ENCODE assay signal across 8 mouse cellular contexts in genomic region chr13:25083144-25083572, GRCm38 (mm10). TPM values are rescaled to one million over a fixed set of nuclear protein-coding genes. Genes with fewer than 3 reads are reported as not detected.
DNase-seq lines count a peak whose midpoint lies in the region; ATAC-seq and TF ChIP-seq lines count a peak whose summit lies in the region.

No protein-coding gene starts in this region.

- WGBS in hindbrain, embryonic 11.5 days = 25% methylated on average over 15 of the region's 15 CpGs
- WGBS in hindbrain, embryonic 16.5 days = 33% methylated on average over 15 of the region's 15 CpGs
- WGBS in kidney, adult 2 months = 9% methylated on average over 15 of the region's 15 CpGs
- WGBS in liver, postnatal 0 days (ENCODE audit: insufficient replicate concordance) = 14% methylated on average over 15 of the region's 15 CpGs
- 24% methylated on average over 15 of the region's 15 CpGs for WGBS in forebrain, embryonic 12.5 days

- H3K36me3 ChIP-seq in hindbrain, embryonic 11.5 days (ENCODE audit: control insufficient read depth, insufficient read depth, low read length) = no peaks in the 10 kb centered on the region
- no peaks in the 10 kb centered on the region for H3K36me3 ChIP-seq in hindbrain, embryonic 16.5 days (ENCODE audit: control insufficient read depth, insufficient read depth, low read length)
- no peaks in the 10 kb centered on the region for H3K36me3 ChIP-seq in kidney, adult 2 months (ENCODE audit: control insufficient read depth, insufficient read depth, low read length)
- no peaks in the 10 kb centered on the region for H3K36me3 ChIP-seq in liver, postnatal 0 days (replicated peaks; ENCODE audit: insufficient read depth, low read length)
- H3K36me3 ChIP-seq in forebrain, embryonic 12.5 days (replicated peaks) = no peaks in the 10 kb centered on the region

- no peak for TF ChIP-seq CTCF in kidney, adult 2 months (conservative IDR thresholded peaks at IDR 0.05; ENCODE audit: insufficient read depth, insufficient read length, low read depth, low read length)
- no peak for TF ChIP-seq CTCF in liver, postnatal 0 days (IDR thresholded peaks at IDR 0.05; ENCODE audit: low read depth)

- ATAC-seq in hindbrain, embryonic 11.5 days (ENCODE audit: low FRiP score) = no peak
- ATAC-seq in hindbrain, embryonic 16.5 days = no peak
- ATAC-seq in liver, postnatal 0 days = peak; percentile 68
- ATAC-seq in forebrain, embryonic 12.5 days (ENCODE audit: low FRiP score) = no peak
- no peak for ATAC-seq in CD4-positive, CD25-positive, alpha-beta regulatory T cell, adult 4 months

- no peaks in the 10 kb centered on the region for H3K9me3 ChIP-seq in hindbrain, embryonic 11.5 days (ENCODE audit: control insufficient read depth, low read length)
- H3K9me3 ChIP-seq in hindbrain, embryonic 16.5 days (ENCODE audit: control insufficient read depth, low read length) = no peaks in the 10 kb centered on the region
- H3K9me3 ChIP-seq in liver, postnatal 0 days (ENCODE audit: low read length) = no peaks in the 10 kb centered on the region
- no peaks in the 10 kb centered on the region for H3K9me3 ChIP-seq in forebrain, embryonic 12.5 days

- no peak for TF ChIP-seq POLR2A in kidney, adult 2 months (IDR thresholded peaks at IDR 0.05; ENCODE audit: low read depth, low read length)

- DNase-seq in hindbrain, embryonic 11.5 days (ENCODE audit: low spot score) = peak; percentile 23
- peak; percentile 49 for DNase-seq in embryo, embryonic 9.5 days (ENCODE audit: extremely low spot score)
- DNase-seq in kidney, adult 2 months = peak; percentile 65
- DNase-seq in liver, postnatal 0 days = peak; percentile 33
- no peak for DNase-seq in spleen, postnatal 10 days (ENCODE audit: low spot score in 2 of 2)

- no peaks in the 10 kb centered on the region for H3K27me3 ChIP-seq in hindbrain, embryonic 11.5 days (ENCODE audit: control insufficient read depth, insufficient read depth, low read length)
- no peaks in the 10 kb centered on the region for H3K27me3 ChIP-seq in hindbrain, embryonic 16.5 days (replicated peaks; ENCODE audit: control insufficient read depth, insufficient read depth, low read length)
- H3K27me3 ChIP-seq in kidney, adult 2 months (replicated peaks; ENCODE audit: control insufficient read depth, insufficient read depth, low read length) = no peaks in the 10 kb centered on the region
- H3K27me3 ChIP-seq in liver, postnatal 0 days (ENCODE audit: insufficient read depth, low read length) = no peaks in the 10 kb centered on the region
- H3K27me3 ChIP-seq in forebrain, embryonic 12.5 days = peaks cover 15% of the 10 kb centered on the region

- H3K4me3 ChIP-seq in hindbrain, embryonic 11.5 days (ENCODE audit: low read depth, low read length) = no peak overlapping the region
- no peak overlapping the region for H3K4me3 ChIP-seq in hindbrain, embryonic 16.5 days (ENCODE audit: low read length)
- H3K4me3 ChIP-seq in kidney, adult 2 months (ENCODE audit: insufficient read depth, low read depth, low read length) = no peak overlapping the region
- H3K4me3 ChIP-seq in liver, postnatal 0 days (ENCODE audit: low read depth, low read length) = no peak overlapping the region; the same call in 1 of the 2 replicates
- no peak overlapping the region for H3K4me3 ChIP-seq in forebrain, embryonic 12.5 days (replicated peaks)

- no peak overlapping the region for H3K9ac ChIP-seq in hindbrain, embryonic 11.5 days (ENCODE audit: low read depth, low read length)
- no peak overlapping the region for H3K9ac ChIP-seq in hindbrain, embryonic 16.5 days (ENCODE audit: low read depth, low read length)
- no peak overlapping the region for H3K9ac ChIP-seq in liver, postnatal 0 days (replicated peaks)
- H3K9ac ChIP-seq in forebrain, embryonic 12.5 days = no peak overlapping the region

- no peak overlapping the region for H3K27ac ChIP-seq in hindbrain, embryonic 11.5 days (ENCODE audit: low read depth, low read length)
- H3K27ac ChIP-seq in hindbrain, embryonic 16.5 days (ENCODE audit: low read depth, low read length) = no peak overlapping the region
- H3K27ac ChIP-seq in kidney, adult 2 months (ENCODE audit: insufficient read depth, low read depth, low read length) = no peak overlapping the region
- no peak overlapping the region; the same call in 1 of the 2 replicates for H3K27ac ChIP-seq in liver, postnatal 0 days (ENCODE audit: low read depth)
- no peak overlapping the region for H3K27ac ChIP-seq in forebrain, embryonic 12.5 days

- no peak for TF ChIP-seq EP300 in liver, postnatal 0 days (IDR thresholded peaks at IDR 0.05; ENCODE audit: low read depth)

- no peaks in the 10 kb centered on the region for H3K4me1 ChIP-seq in hindbrain, embryonic 11.5 days (replicated peaks; ENCODE audit: control insufficient read depth, insufficient read depth, low read length)
- no peaks in the 10 kb centered on the region for H3K4me1 ChIP-seq in hindbrain, embryonic 16.5 days (ENCODE audit: control insufficient read depth, insufficient read depth, low read depth, low read length)
- H3K4me1 ChIP-seq in kidney, adult 2 months (ENCODE audit: control insufficient read depth, insufficient read depth, low read length) = no peaks in the 10 kb centered on the region
- H3K4me1 ChIP-seq in liver, postnatal 0 days (ENCODE audit: insufficient read depth) = peaks cover 8% of the 10 kb centered on the region; the same call in 1 of the 2 replicates
- peaks cover 6% of the 10 kb centered on the region for H3K4me1 ChIP-seq in forebrain, embryonic 12.5 days

- no peak overlapping the region for H3K4me2 ChIP-seq in hindbrain, embryonic 11.5 days (replicated peaks; ENCODE audit: low read depth, low read length)
- H3K4me2 ChIP-seq in hindbrain, embryonic 16.5 days (ENCODE audit: low read length) = no peak overlapping the region
- peak overlapping the region; percentile 58 for H3K4me2 ChIP-seq in liver, postnatal 0 days (ENCODE audit: low read depth, low read length)
- H3K4me2 ChIP-seq in forebrain, embryonic 12.5 days = no peak overlapping the region

RNA-seq across cellular contexts. Expression of gene Dcdc2a, which starts 27.4 kb away (rescaled TPM):
- 3.2 and 3.8 TPM in 2 replicates for polyA plus RNA-seq in hindbrain, embryonic 11.5 days (2014; fragmentation: Nextera tagmentation; extraction: Ambion mirVana)
- 4.4 and 6.0 TPM in 2 replicates for polyA plus RNA-seq in hindbrain, embryonic 16.5 days (2015; fragmentation: Nextera tagmentation; extraction: Ambion mirVana)
- polyA plus RNA-seq in kidney, adult 2 months (2012; rRNA removed) = 1.4 and 1.6 TPM in 2 replicates
- polyA plus RNA-seq in liver, postnatal 0 days (2015; fragmentation: Nextera tagmentation; extraction: Ambion mirVana) = 1.2 and 1.5 TPM in 2 replicates
- polyA plus RNA-seq in forebrain, embryonic 12.5 days (2016; fragmentation: Nextera tagmentation; extraction: Ambion mirVana) = 0.86 and 1.9 TPM in 2 replicates
- not detected for polyA plus RNA-seq in CD4-positive, CD25-positive, alpha-beta regulatory T cell, adult 4 months (2017; shearing (Covaris generic))

Comparison
In these comparisons a context has a peak if more than half of its experiments do, and no peak if none do; other contexts are left out.
1. DNase-seq: peak in hindbrain, embryonic 11.5 days (single experiment), embryo, embryonic 9.5 days (single experiment), kidney, adult 2 months (single experiment) and liver, postnatal 0 days (single experiment); none in spleen, postnatal 10 days (0 of 2).